Mouse (Mus musculus): ENCODE measurements around the gene Trmt5.

DNA sequence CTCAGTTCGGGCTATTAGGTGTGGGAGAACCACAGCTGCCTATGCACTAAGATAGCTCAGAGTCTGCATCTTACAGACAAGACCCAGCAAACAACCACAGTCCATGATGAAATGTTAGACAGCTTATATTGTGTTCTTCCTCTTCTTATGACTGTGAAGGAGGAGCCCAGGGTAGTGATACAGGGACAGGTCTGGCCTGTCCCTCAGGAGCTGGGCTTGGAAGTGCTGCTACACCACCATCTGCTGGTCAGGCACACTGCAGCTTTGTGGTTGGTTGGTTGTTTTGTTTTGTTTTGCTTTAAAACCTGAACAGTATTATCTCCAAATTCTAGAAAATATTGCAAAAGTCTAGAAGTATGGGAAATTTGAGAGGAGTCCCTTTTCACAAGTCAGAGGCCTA lies 38.2 kb upstream of the Trmt5 start:
- TF ChIP-seq CTCF (IDR thresholded peaks at IDR 0.05; ENCODE audit: low read depth, low read length) (no peak), GATA1 (IDR thresholded peaks at IDR 0.05; ENCODE audit: borderline replicate concordance, low read length) (no peak), POLR2AphosphoS5 (IDR thresholded peaks at IDR 0.05; ENCODE audit: insufficient replicate concordance, low read depth, low read length) (no peak)

All from G1E (cell line).